In the genomic region with DNA sequence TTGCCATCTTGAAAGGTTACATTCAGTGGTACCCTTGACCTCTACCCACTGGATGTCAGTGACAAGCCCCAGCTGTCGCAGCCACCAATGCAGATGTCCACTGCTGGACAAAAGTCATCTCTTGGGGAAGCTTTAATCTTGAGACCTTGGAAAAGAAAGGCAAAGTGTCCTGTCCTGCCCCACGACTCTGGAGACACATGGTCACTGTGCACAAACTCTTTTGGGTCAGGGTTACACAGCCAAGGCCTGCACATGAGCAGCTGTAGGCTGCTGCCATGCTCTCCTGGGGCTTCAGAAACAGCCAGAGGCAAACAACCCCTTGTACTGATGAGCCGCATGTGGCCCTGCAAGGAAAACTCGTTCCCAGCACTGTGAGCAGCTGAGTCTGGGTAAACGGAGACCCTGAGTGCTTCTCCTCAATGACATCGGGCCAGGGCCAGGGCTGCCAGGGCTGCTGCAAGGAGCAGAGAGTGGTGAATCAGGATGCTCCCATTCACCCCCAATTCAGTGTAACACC, we compare ENCODE assay signal across 22 mouse cellular contexts. TPM values are rescaled to one million over a fixed set of nuclear protein-coding genes. Genes with fewer than 3 reads are reported as not detected.
DNase-seq lines count a peak whose midpoint lies in the region; ATAC-seq and TF ChIP-seq lines count a peak whose summit lies in the region.
"Had no signal": no experiment of that assay in that cellular context is flagged by ENCODE, and none has a peak within 500 bp of the region (broad histone marks: within the 10 kb centered on the region; RNA-seq: fewer than 3 reads in every experiment).

No protein-coding gene starts in this region.

- no peak for ATAC-seq in cerebellum, adult (ENCODE audit: insufficient number of reproducible peaks, low FRiP score, low TSS enrichment)
- no peak for ATAC-seq in heart, embryonic 13.5 days (ENCODE audit: extremely low read depth, insufficient number of reproducible peaks, low FRiP score, low TSS enrichment)
- ATAC-seq in limb, embryonic 14.5 days (ENCODE audit: low FRiP score, low read depth) = no peak
- ATAC-seq: activated CD4-positive, CD25-positive, alpha-beta regulatory T cell, adult 4 months; intestine, postnatal 0 days had no signal

- no peaks in the 10 kb centered on the region for H3K27me3 ChIP-seq in heart, embryonic 13.5 days (replicated peaks)
- H3K27me3 ChIP-seq in limb, embryonic 14.5 days (ENCODE audit: control insufficient read depth, insufficient read depth, low read length) = no peaks in the 10 kb centered on the region
- H3K27me3 ChIP-seq in limb, embryonic 10.5 days (ENCODE audit: low read depth, poor library complexity, severe bottlenecking) = no peaks in the 10 kb centered on the region
- no peaks in the 10 kb centered on the region for H3K27me3 ChIP-seq in forebrain, embryonic 10.5 days (ENCODE audit: poor library complexity, severe bottlenecking)
- H3K27me3 ChIP-seq: embryonic facial prominence, embryonic 12.5 days; stomach, embryonic 15.5 days had no signal

- peaks cover 48% of the 10 kb centered on the region for H3K4me1 ChIP-seq in heart, embryonic 13.5 days
- H3K4me1 ChIP-seq in limb, embryonic 14.5 days (ENCODE audit: control insufficient read depth, insufficient read depth, low read length) = peaks cover 4% of the 10 kb centered on the region; the same call in 1 of the 2 replicates
- peaks cover 2% of the 10 kb centered on the region; the same call in 1 of the 2 replicates for H3K4me1 ChIP-seq in limb, embryonic 10.5 days
- H3K4me1 ChIP-seq in forebrain, embryonic 10.5 days = no peaks in the 10 kb centered on the region
- H3K4me1 ChIP-seq: embryonic facial prominence, embryonic 12.5 days; stomach, embryonic 15.5 days had no signal

- H3K9me3 ChIP-seq in heart, embryonic 13.5 days = no peaks in the 10 kb centered on the region
- no peaks in the 10 kb centered on the region for H3K9me3 ChIP-seq in limb, embryonic 14.5 days (ENCODE audit: control insufficient read depth, low read length)
- H3K9me3 ChIP-seq in limb, embryonic 10.5 days (replicated peaks) = no peaks in the 10 kb centered on the region
- H3K9me3 ChIP-seq in forebrain, embryonic 10.5 days = no peaks in the 10 kb centered on the region
- H3K9me3 ChIP-seq: embryonic facial prominence, embryonic 12.5 days; G1E; stomach, embryonic 15.5 days had no signal

- no peaks in the 10 kb centered on the region for H3K36me3 ChIP-seq in heart, embryonic 13.5 days
- H3K36me3 ChIP-seq in limb, embryonic 14.5 days (ENCODE audit: control insufficient read depth, insufficient read depth, low read length) = peaks cover 6% of the 10 kb centered on the region; the same call in 1 of the 2 replicates
- no peaks in the 10 kb centered on the region for H3K36me3 ChIP-seq in limb, embryonic 10.5 days
- peaks cover 12% of the 10 kb centered on the region; the same call in 1 of the 2 replicates for H3K36me3 ChIP-seq in forebrain, embryonic 10.5 days (replicated peaks)
- H3K36me3 ChIP-seq: embryonic facial prominence, embryonic 12.5 days; stomach, embryonic 15.5 days had no signal

- H3K4me3 ChIP-seq in heart, embryonic 13.5 days = no peak overlapping the region
- H3K4me3 ChIP-seq in limb, embryonic 14.5 days (replicated peaks; ENCODE audit: low read length) = no peak overlapping the region
- no peak overlapping the region for H3K4me3 ChIP-seq in limb, embryonic 10.5 days
- no peak overlapping the region for H3K4me3 ChIP-seq in forebrain, embryonic 10.5 days
- H3K4me3 ChIP-seq: embryonic facial prominence, embryonic 12.5 days; layer of hippocampus, adult 2 months; myocyte; stomach, embryonic 15.5 days had no signal

- H3K27ac ChIP-seq in heart, embryonic 13.5 days (replicated peaks) = peak overlapping the region; percentile 68
- H3K27ac ChIP-seq in limb, embryonic 14.5 days (replicated peaks; ENCODE audit: low read depth, low read length) = no peak overlapping the region
- no peak overlapping the region for H3K27ac ChIP-seq in limb, embryonic 10.5 days
- H3K27ac ChIP-seq in forebrain, embryonic 10.5 days = no peak overlapping the region
- H3K27ac ChIP-seq: embryonic facial prominence, embryonic 12.5 days; hindbrain, postnatal 0 days; layer of hippocampus, adult 2 months; stomach, embryonic 15.5 days had no signal

- WGBS in heart, embryonic 13.5 days = 64% methylated on average over 6 of the region's 6 CpGs
- 67% methylated on average over 6 of the region's 6 CpGs for WGBS in limb, embryonic 14.5 days
- 80% methylated on average over 6 of the region's 6 CpGs for WGBS in limb, embryonic 10.5 days
- 85% methylated on average over 6 of the region's 6 CpGs for WGBS in forebrain, embryonic 10.5 days

- H3K4me2 ChIP-seq in heart, embryonic 13.5 days = 0 out of 2 replicates have a peak overlapping the region, but pooled peaks have one; percentile 9
- no peak overlapping the region for H3K4me2 ChIP-seq in limb, embryonic 14.5 days (replicated peaks; ENCODE audit: low read depth, low read length, severe bottlenecking)
- H3K4me2 ChIP-seq: embryonic facial prominence, embryonic 12.5 days; stomach, embryonic 15.5 days had no signal

- intact Hi-C loops in heart, postnatal 36 days (cut with DNase I) = no loop called here

- no peak for TF ChIP-seq POLR2A in limb, embryonic 14.5 days (IDR thresholded peaks at IDR 0.05; ENCODE audit: borderline replicate concordance, extremely low read depth, insufficient read depth, insufficient read length)

- peak; percentile 43 for DNase-seq in cerebellum, adult 11-12 months
- DNase-seq in heart, postnatal 36 days = no peak
- no peak for DNase-seq in limb, embryonic 14.5 days (ENCODE audit: low spot score)
- DNase-seq in limb, embryonic 10.5 days (ENCODE audit: low spot score) = no peak
- DNase-seq in adrenal gland, postnatal 36 days = peak; percentile 46 to 53
- DNase-seq in forebrain, embryonic 10.5 days (ENCODE audit: extremely low spot score, low spot score) = no peak
- DNase-seq: liver; midbrain, embryonic 14.5 days; right cerebral cortex, postnatal 25 days had no signal

- peak overlapping the region; percentile 50; the same call in 1 of the 2 replicates for H3K9ac ChIP-seq in heart, embryonic 13.5 days
- 0 out of 2 replicates have a peak overlapping the region, but pooled peaks have one; percentile 16 for H3K9ac ChIP-seq in limb, embryonic 14.5 days (ENCODE audit: low read depth, low read length, severe bottlenecking)
- H3K9ac ChIP-seq: embryonic facial prominence, embryonic 12.5 days; stomach, embryonic 15.5 days had no signal

RNA-seq across cellular contexts. Expression of a gene that starts 27.1 kb away (rescaled TPM):
- 11.9 and 12.2 TPM in 2 replicates for polyA plus RNA-seq in heart, embryonic 13.5 days (2015; fragmentation: Nextera tagmentation; extraction: Ambion mirVana)
- total RNA-seq in heart, postnatal 36 days (2021) = 1 to 10 TPM; 3.0 to 4.7 TPM
- polyA plus RNA-seq in limb, embryonic 14.5 days (2012; rRNA removed) = 12.2 and 12.8 TPM in 2 replicates
- polyA plus RNA-seq in limb, embryonic 14.5 days (2014; fragmentation: Nextera tagmentation; extraction: Ambion mirVana) = 12.8 and 13.1 TPM in 2 replicates
- polyA plus RNA-seq in limb, embryonic 10.5 days (2016; fragmentation: Nextera tagmentation; extraction: Ambion mirVana) = 12.1 and 12.7 TPM in 2 replicates
- 10 to 100 TPM; 21.9 to 22.1 TPM for total RNA-seq in adrenal gland, postnatal 36 days (2021)
- polyA plus RNA-seq in forebrain, embryonic 10.5 days (2016; fragmentation: Nextera tagmentation; extraction: Ambion mirVana) = 15.6 and 16.7 TPM in 2 replicates

RNA-seq across cellular contexts. Expression of a gene that starts 59.9 kb away (rescaled TPM):
- polyA plus RNA-seq in heart, embryonic 13.5 days (2015; fragmentation: Nextera tagmentation; extraction: Ambion mirVana) = 0.13 TPM in 1 of 2 replicates, not detected in the other
- not detected for total RNA-seq in heart, postnatal 36 days (2021)
- polyA plus RNA-seq in limb, embryonic 14.5 days (2012; rRNA removed) = 0.29 TPM in 2 replicates
- 1.1 and 1.6 TPM in 2 replicates for polyA plus RNA-seq in limb, embryonic 14.5 days (2014; fragmentation: Nextera tagmentation; extraction: Ambion mirVana)
- polyA plus RNA-seq in limb, embryonic 10.5 days (2016; fragmentation: Nextera tagmentation; extraction: Ambion mirVana) = not detected in 2 replicates
- total RNA-seq in adrenal gland, postnatal 36 days (2021) = under 1 TPM in 1 of 2 experiments, not detected in 1; 0.07 TPM
- 0.32 TPM in 1 of 2 replicates, not detected in the other for polyA plus RNA-seq in forebrain, embryonic 10.5 days (2016; fragmentation: Nextera tagmentation; extraction: Ambion mirVana)
- total RNA-seq: heart, postnatal 25 days; megakaryocyte, adult 5-6 weeks had no signal
- polyA plus RNA-seq: spleen, adult 2 months had no signal

Comparison
In these comparisons a context has a peak if more than half of its experiments do, and no peak if none do; other contexts are left out.
1. DNase-seq: peak in cerebellum, adult 11-12 months (single experiment) and adrenal gland, postnatal 36 days (2 of 2); none in heart, postnatal 36 days (0 of 2), limb, embryonic 14.5 days (single experiment), limb, embryonic 10.5 days (single experiment) and forebrain, embryonic 10.5 days (single experiment).